Mouse (Mus musculus) embryonic fibroblast, embryonic 13.5 days (primary cell): ENCODE measurements around the gene Dnajb3.

Source experiments
- CTCF ChIP-seq: IDR thresholded peaks from 2 replicates; pipeline ENCODE4 v1.5.1; 2011; ENCODE audit warnings: mild to moderate bottlenecking, control low read depth, low read length, moderate library complexity, borderline replicate concordance; ENCODE audit not compliant: insufficient read depth
- POLR2A ChIP-seq: IDR thresholded peaks from 2 replicates; pipeline ENCODE4 v1.6.1; 2011; ENCODE audit warnings: low read depth, mild to moderate bottlenecking, control low read depth, low read length, moderate library complexity

DNA sequence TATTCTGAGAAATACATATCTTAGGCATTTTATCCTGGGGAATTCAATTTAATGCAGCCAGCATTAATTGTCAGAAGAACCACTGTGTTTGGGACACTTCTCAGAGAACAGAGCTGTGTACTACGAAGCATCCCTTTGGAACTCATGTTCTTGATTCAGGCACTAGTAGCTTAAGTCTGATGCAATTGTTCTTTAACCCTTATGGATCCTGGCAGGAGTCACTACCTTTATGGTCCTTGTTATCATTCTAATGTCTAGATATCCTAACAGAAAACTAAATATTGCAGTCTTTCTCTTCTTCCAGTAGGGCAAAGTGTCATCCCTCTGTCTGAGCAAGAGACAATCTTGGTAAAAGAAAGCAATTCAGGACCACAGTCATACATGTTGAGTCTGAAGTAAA, 7.5 kb upstream of the Dnajb3 start:
- TF ChIP-seq CTCF (no peak), POLR2A (no peak)
